Mouse (Mus musculus) olfactory bulb, adult 2 months (tissue): ENCODE results near the gene Tubb2a.

Experiments
- CTCF ChIP-seq: fragments of 200-500 bp; IDR thresholded peaks from 2 replicates; pipeline ENCODE4 v1.5.1; 2012; ENCODE audit warnings: low read depth, mild to moderate bottlenecking, low read length, moderate library complexity; ENCODE audit not compliant: insufficient read depth
- POLR2A ChIP-seq: fragments of 200-500 bp; IDR thresholded peaks from 2 replicates; pipeline ENCODE4 v1.6.1; 2012; ENCODE audit warnings: mild to moderate bottlenecking, low read depth, low read length, moderate library complexity; ENCODE audit not compliant: insufficient read depth

DNA sequence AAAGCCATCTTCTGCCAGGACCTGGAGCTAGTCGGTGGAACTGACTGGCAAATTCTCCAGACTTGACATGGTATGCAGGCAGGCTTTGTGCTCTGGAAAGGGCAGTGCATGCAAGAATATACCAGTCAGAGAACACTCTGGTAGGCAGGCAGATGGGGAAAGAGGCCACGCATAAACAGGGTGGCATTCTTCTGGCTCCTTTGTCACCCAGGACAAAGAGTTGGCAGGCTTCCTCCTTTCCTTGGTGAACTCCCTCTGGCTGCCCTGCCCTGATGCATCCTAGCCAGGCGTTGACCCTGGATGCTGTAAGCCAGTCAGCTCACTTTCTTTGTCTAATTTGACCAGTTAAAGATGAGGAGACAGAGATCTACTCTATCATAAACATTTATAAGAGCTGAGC lies 19.3 kb upstream of the Tubb2a start:
- no peak for TF ChIP-seq POLR2A
- TF ChIP-seq CTCF: no peak
